In genomic region chr15:16446631-16447030, GRCm38 (mm10) we compare ENCODE assay signal across 14 mouse cellular contexts.
"Had no signal": no experiment of that assay in that cellular context is flagged by ENCODE, and none has a peak within 500 bp of the region (broad histone marks: within the 10 kb centered on the region; RNA-seq: fewer than 3 reads in every experiment).

No protein-coding gene starts in this region.

- H3K36me3 ChIP-seq: midbrain, embryonic 10.5 days; midbrain, embryonic 12.5 days; neural tube, embryonic 12.5 days; stomach, embryonic 15.5 days had no signal

- H3K4me3 ChIP-seq: midbrain, embryonic 10.5 days; midbrain, embryonic 12.5 days; neural tube, embryonic 12.5 days; stomach, embryonic 15.5 days had no signal

- H3K27ac ChIP-seq: midbrain, embryonic 10.5 days; midbrain, embryonic 12.5 days; neural tube, embryonic 12.5 days; stomach, embryonic 15.5 days; stomach, postnatal 0 days had no signal

- DNase-seq: lung, adult 18-20 months; lung, embryonic 14.5 days; lung, postnatal 10 days; lung, postnatal 4 days; midbrain, embryonic 14.5 days; right cerebral cortex, postnatal 14 days; thymus, adult 2 months; thymus, postnatal 25 days; thymus, postnatal 4 days had no signal

- H3K27me3 ChIP-seq: midbrain, embryonic 12.5 days; neural tube, embryonic 12.5 days; stomach, embryonic 15.5 days had no signal

- H3K9me3 ChIP-seq: midbrain, embryonic 10.5 days; midbrain, embryonic 12.5 days; neural tube, embryonic 12.5 days; stomach, embryonic 15.5 days had no signal

- H3K4me1 ChIP-seq: midbrain, embryonic 10.5 days; midbrain, embryonic 12.5 days; neural tube, embryonic 12.5 days; stomach, embryonic 15.5 days had no signal
